Mouse (Mus musculus): ENCODE measurements around the gene Golph3.
"Not testable (repeated sequence)": the region's sequence is repeated elsewhere in the genome, so short reads cannot be mapped to it uniquely, and the experiment has no call there.

The Golph3 gene

GRCm38 (mm10) chr15:12365416-12366071 lies 44.3 kb downstream of the Golph3 start:
- no peak for TF ChIP-seq POU5F1 (IDR thresholded peaks at IDR 0.05; ENCODE audit: borderline replicate concordance, low read length)
- TF ChIP-seq CTCF (conservative IDR thresholded peaks at IDR 0.05; ENCODE audit: low read length), result no peak
- no peak for TF ChIP-seq NANOG (IDR thresholded peaks at IDR 0.05; ENCODE audit: borderline replicate concordance, low read length)

GRCm38 (mm10) chr15:12366072-12366469 lies 44.8 kb downstream of the Golph3 start:
- H3K36me3 ChIP-seq (ENCODE audit: insufficient read depth, low read length), result peaks cover 4% of the 10 kb centered on the region; the same call in 1 of the 2 replicates
- H3K9me3 ChIP-seq (ENCODE audit: low read length), result no peaks in the 10 kb centered on the region
- no peaks in the 10 kb centered on the region for H3K27me3 ChIP-seq (ENCODE audit: insufficient read depth, low read length)
- no peak for TF ChIP-seq POU5F1 (IDR thresholded peaks at IDR 0.05; ENCODE audit: borderline replicate concordance, low read length)
- no peak for TF ChIP-seq CTCF (conservative IDR thresholded peaks at IDR 0.05; ENCODE audit: low read length)
- TF ChIP-seq NANOG (IDR thresholded peaks at IDR 0.05; ENCODE audit: borderline replicate concordance, low read length), result no peak
- no peak overlapping the region for H3K4me3 ChIP-seq (replicated peaks; ENCODE audit: low read length)
- peaks cover 10% of the 10 kb centered on the region for H3K4me1 ChIP-seq (replicated peaks; ENCODE audit: low read depth, low read length)

More at GRCm38 (mm10) chr15:12365416-12366071, 44.3 kb downstream of the Golph3 start:
- Histone ChIP-seq H3K27me3 (ENCODE audit: insufficient read depth, low read length) (no peaks in the 10 kb centered on the region), H3K4me3 (replicated peaks; ENCODE audit: low read length) (no peak overlapping the region), H3K36me3 (ENCODE audit: insufficient read depth, low read length) (peaks cover 7% of the 10 kb centered on the region; the same call in 1 of the 2 replicates), H3K4me1 (replicated peaks; ENCODE audit: low read depth, low read length) (peaks cover 14% of the 10 kb centered on the region), H3K9me3 (ENCODE audit: low read length) (no peaks in the 10 kb centered on the region)

DNA sequence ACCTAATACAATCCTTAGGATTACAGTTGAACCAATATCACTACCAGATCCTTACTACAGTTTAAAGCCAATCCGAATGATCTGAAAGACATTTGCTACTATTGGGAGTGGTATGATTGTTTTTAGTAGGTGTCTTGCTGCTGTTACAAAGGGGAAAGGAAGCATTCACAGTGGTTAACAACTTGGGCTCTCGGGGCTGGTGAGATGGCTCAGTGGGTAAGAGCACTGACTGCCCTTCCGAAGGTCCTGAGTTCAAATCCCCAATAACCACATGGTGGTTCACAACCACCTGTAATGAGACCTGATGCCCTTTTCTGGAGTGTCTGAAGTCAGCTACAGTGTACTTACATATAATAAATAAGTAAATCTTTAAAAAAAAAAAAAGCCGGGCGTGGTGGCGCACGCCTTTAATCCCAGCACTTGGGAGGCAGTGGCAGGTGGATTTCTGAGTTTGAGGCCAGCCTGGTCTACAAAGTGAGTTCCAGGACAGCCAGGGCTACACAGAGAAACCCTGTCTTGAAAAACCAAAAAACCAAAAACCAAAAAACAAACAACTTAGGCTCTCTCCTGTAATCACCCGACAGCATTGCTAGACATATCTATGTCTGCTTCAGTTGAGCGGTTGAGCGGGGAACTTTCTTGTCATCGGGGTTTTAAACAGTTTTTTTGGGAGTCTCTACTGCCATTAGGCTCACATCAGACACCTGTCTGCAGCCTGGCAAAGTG lies 45.5 kb downstream of the Golph3 start:
- H3K4me3 ChIP-seq (replicated peaks; ENCODE audit: low read length); H3K27me3 ChIP-seq (ENCODE audit: insufficient read depth, low read length); H3K36me3 ChIP-seq (ENCODE audit: insufficient read depth, low read length); H3K9me3 ChIP-seq (ENCODE audit: low read length): not testable (repeated sequence)
- peaks cover 14% of the 10 kb centered on the region for H3K4me1 ChIP-seq (replicated peaks; ENCODE audit: low read depth, low read length)

- Histone ChIP-seq H3K27me3 (ENCODE audit: insufficient read depth, low read length) (peaks cover 6% of the 10 kb centered on the region; the same call in 1 of the 2 replicates), H3K36me3 (ENCODE audit: insufficient read depth, low read length) (no peaks in the 10 kb centered on the region), H3K4me3 (replicated peaks; ENCODE audit: low read length) (no peak overlapping the region), H3K9me3 (ENCODE audit: low read length) (no peaks in the 10 kb centered on the region), H3K4me1 (replicated peaks; ENCODE audit: low read depth, low read length) (peaks cover 21% of the 10 kb centered on the region)
- TF ChIP-seq CTCF (conservative IDR thresholded peaks at IDR 0.05; ENCODE audit: low read length) (no peak), NANOG (IDR thresholded peaks at IDR 0.05; ENCODE audit: borderline replicate concordance, low read length) (no peak), POU5F1 (IDR thresholded peaks at IDR 0.05; ENCODE audit: borderline replicate concordance, low read length) (no peak)
Observed at GRCm38 (mm10) chr15:12367306-12368080, 46.2 kb downstream of the Golph3 start.

- Histone ChIP-seq H3K4me1 (replicated peaks; ENCODE audit: low read depth, low read length) (peaks cover 30% of the 10 kb centered on the region), H3K36me3 (ENCODE audit: insufficient read depth, low read length) (no peaks in the 10 kb centered on the region), H3K9me3 (ENCODE audit: low read length) (no peaks in the 10 kb centered on the region), H3K4me3 (replicated peaks; ENCODE audit: low read length) (no peak overlapping the region), H3K27me3 (ENCODE audit: insufficient read depth, low read length) (peaks cover 15% of the 10 kb centered on the region)
- TF ChIP-seq POU5F1 (IDR thresholded peaks at IDR 0.05; ENCODE audit: borderline replicate concordance, low read length) (no peak), NANOG (IDR thresholded peaks at IDR 0.05; ENCODE audit: borderline replicate concordance, low read length) (no peak), CTCF (conservative IDR thresholded peaks at IDR 0.05; ENCODE audit: low read length) (no peak)
Observed at GRCm38 (mm10) chr15:12368357-12368756, 47.1 kb downstream of the Golph3 start.

GRCm38 (mm10) chr15:12368850-12369249 lies 47.6 kb downstream of the Golph3 start:
- peaks cover 35% of the 10 kb centered on the region for H3K4me1 ChIP-seq (replicated peaks; ENCODE audit: low read depth, low read length)
- no peaks in the 10 kb centered on the region for H3K36me3 ChIP-seq (ENCODE audit: insufficient read depth, low read length)
- H3K9me3 ChIP-seq (ENCODE audit: low read length), result no peaks in the 10 kb centered on the region
- TF ChIP-seq POU5F1 (IDR thresholded peaks at IDR 0.05; ENCODE audit: borderline replicate concordance, low read length) (no peak), NANOG (IDR thresholded peaks at IDR 0.05; ENCODE audit: borderline replicate concordance, low read length) (no peak), CTCF (conservative IDR thresholded peaks at IDR 0.05; ENCODE audit: low read length) (no peak)
- peaks cover 20% of the 10 kb centered on the region for H3K27me3 ChIP-seq (ENCODE audit: insufficient read depth, low read length)
- no peak overlapping the region for H3K4me3 ChIP-seq (replicated peaks; ENCODE audit: low read length)

GRCm38 (mm10) chr15:12370096-12370495 lies 48.8 kb downstream of the Golph3 start:
- Histone ChIP-seq H3K4me1 (replicated peaks; ENCODE audit: low read depth, low read length) (peaks cover 47% of the 10 kb centered on the region), H3K36me3 (ENCODE audit: insufficient read depth, low read length) (no peaks in the 10 kb centered on the region), H3K4me3 (replicated peaks; ENCODE audit: low read length) (no peak overlapping the region), H3K9me3 (ENCODE audit: low read length) (peaks cover 6% of the 10 kb centered on the region; the same call in 1 of the 2 replicates), H3K27me3 (ENCODE audit: insufficient read depth, low read length) (peaks cover 32% of the 10 kb centered on the region)
- TF ChIP-seq CTCF (conservative IDR thresholded peaks at IDR 0.05; ENCODE audit: low read length) (no peak), NANOG (IDR thresholded peaks at IDR 0.05; ENCODE audit: borderline replicate concordance, low read length) (no peak), POU5F1 (IDR thresholded peaks at IDR 0.05; ENCODE audit: borderline replicate concordance, low read length) (no peak)

DNA sequence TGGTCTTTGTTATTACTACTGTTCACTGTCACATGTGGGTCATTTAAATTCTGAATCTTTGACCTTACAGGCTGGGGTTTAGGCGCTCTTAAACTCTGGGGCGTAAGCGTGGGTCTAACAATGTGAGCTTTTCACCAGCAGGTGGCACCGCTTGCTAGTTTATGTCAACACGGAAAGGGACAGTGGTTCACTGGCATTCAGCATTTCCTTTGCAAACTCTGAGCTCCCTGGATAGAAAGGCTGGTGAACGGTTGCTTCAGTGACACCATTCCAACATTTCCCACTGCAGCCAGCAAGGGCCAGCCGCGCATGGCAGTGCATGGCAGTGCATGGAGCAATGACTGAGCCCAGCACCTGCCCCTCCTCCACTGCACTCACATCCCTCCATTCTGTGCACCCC lies 49.9 kb downstream of the Golph3 start:
- H3K4me3 ChIP-seq (replicated peaks; ENCODE audit: low read length), result no peak overlapping the region
- TF ChIP-seq CTCF (conservative IDR thresholded peaks at IDR 0.05; ENCODE audit: low read length) (peak; percentile 68), NANOG (IDR thresholded peaks at IDR 0.05; ENCODE audit: borderline replicate concordance, low read length) (no peak)
- peaks cover 6% of the 10 kb centered on the region; the same call in 1 of the 2 replicates for H3K9me3 ChIP-seq (ENCODE audit: low read length)
- no peaks in the 10 kb centered on the region for H3K36me3 ChIP-seq (ENCODE audit: insufficient read depth, low read length)
- peaks cover 56% of the 10 kb centered on the region for H3K4me1 ChIP-seq (replicated peaks; ENCODE audit: low read depth, low read length)
- peaks cover 39% of the 10 kb centered on the region for H3K27me3 ChIP-seq (ENCODE audit: insufficient read depth, low read length)
